Mouse (Mus musculus): ENCODE measurements around the gene Lsamp.

DNA sequence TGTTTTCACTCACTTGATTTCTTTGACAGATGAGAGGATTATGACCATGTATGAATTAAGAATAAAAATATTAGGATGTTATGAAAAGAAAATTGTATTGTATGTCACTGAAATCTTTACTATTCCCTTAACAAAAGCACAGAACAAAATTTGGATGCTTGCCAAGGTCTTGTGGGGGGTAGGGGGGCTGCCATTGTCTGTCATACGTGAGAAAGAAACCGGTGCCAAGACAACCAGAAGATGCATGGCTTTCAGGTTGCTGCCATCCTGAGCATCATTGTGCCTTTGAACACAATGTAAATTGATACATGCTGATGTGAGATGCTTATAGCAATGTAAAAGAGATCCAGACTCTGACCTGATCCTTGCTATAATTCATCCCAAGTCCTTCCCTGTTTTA, 75.4 kb downstream of the Lsamp start:
- TF ChIP-seq BHLHE40 (IDR thresholded peaks at IDR 0.05; ENCODE audit: low read depth, low read length) (no peak), USF1 (IDR thresholded peaks at IDR 0.05; ENCODE audit: low read depth, low read length) (no peak), CTCF (conservative IDR thresholded peaks at IDR 0.05 in 1 of 2, IDR thresholded peaks at IDR 0.05 in 1 of 2; ENCODE audit: low read depth in 2 of 2, low read length in 2 of 2) (no peak), NELFE (IDR thresholded peaks at IDR 0.05; ENCODE audit: low read depth, low read length) (no peak), USF2 (conservative IDR thresholded peaks at IDR 0.05; ENCODE audit: low read depth, low read length) (no peak), HCFC1 (IDR thresholded peaks at IDR 0.05; ENCODE audit: low read depth, low read length) (no peak), POLR2A (IDR thresholded peaks at IDR 0.05; ENCODE audit: low read depth, low read length) (no peak), EP300 (IDR thresholded peaks at IDR 0.05; ENCODE audit: low read length) (no peak), ELF1 (IDR thresholded peaks at IDR 0.05; ENCODE audit: low read depth, low read length) (no peak), POLR2AphosphoS2 (IDR thresholded peaks at IDR 0.05; ENCODE audit: low read depth, low read length) (no peak), KAT2A (IDR thresholded peaks at IDR 0.05; ENCODE audit: insufficient replicate concordance, low read length) (no peak), CHD2 (IDR thresholded peaks at IDR 0.05; ENCODE audit: low read length) (no peak), MAZ (IDR thresholded peaks at IDR 0.05; ENCODE audit: low read depth, low read length) (no peak)
